Mouse (Mus musculus) neural tube, embryonic 14.5 days (tissue): Measurements from ENCODE around the gene Plscr1. TPM values are rescaled to one million over a fixed set of nuclear protein-coding genes. Genes with fewer than 3 reads are reported as not detected.

ENCODE experiments used
- ATAC-seq: fragments of 200-750 bp; cut with Nextera tagmentation; 2 replicates; pipeline ENCODE4 v1.8.0; 2017; ENCODE audit warnings: low read depth, mild to moderate bottlenecking, moderate TSS enrichment, moderate library complexity
- H3K27ac ChIP-seq: fragments of 300-500 bp; sonication (generic); 2 replicates; pipeline ENCODE4 v1.5.1; 2014; ENCODE audit warnings: low read depth, mild to moderate bottlenecking, control low read depth, low read length, moderate library complexity, mixed read lengths
- H3K27me3 ChIP-seq: fragments of 300-500 bp; sonication (generic); 2 replicates; pipeline ENCODE4 v1.6.1; 2014; ENCODE audit warnings: low read length; ENCODE audit not compliant: control insufficient read depth, insufficient read depth
- H3K36me3 ChIP-seq: fragments of 300-500 bp; sonication (generic); 2 replicates; pipeline ENCODE4 v1.6.1; 2014; ENCODE audit warnings: low read length, mixed read lengths; ENCODE audit not compliant: control insufficient read depth, insufficient read depth
- H3K4me1 ChIP-seq: fragments of 300-500 bp; sonication (generic); 2 replicates; pipeline ENCODE4 v1.6.1; 2014; ENCODE audit warnings: low read length; ENCODE audit not compliant: control insufficient read depth, insufficient read depth
- H3K4me2 ChIP-seq: fragments of 300-500 bp; sonication (generic); 2 replicates; pipeline ENCODE4 v1.6.1; 2014; ENCODE audit warnings: mild to moderate bottlenecking, low read depth, low read length, control low read depth
- H3K4me3 ChIP-seq: fragments of 300-500 bp; sonication (generic); 2 replicates; pipeline ENCODE4 v1.5.1; 2014; ENCODE audit warnings: low read depth, low read length, control low read depth, mixed read lengths
- H3K9ac ChIP-seq: fragments of 300-500 bp; sonication (generic); replicated peaks from 2 replicates; pipeline ENCODE4 v1.6.1; 2014; ENCODE audit warnings: low read depth, mild to moderate bottlenecking, control low read depth, low read length, mixed read lengths
- H3K9me3 ChIP-seq: fragments of 300-500 bp; sonication (generic); 2 replicates; pipeline ENCODE4 v1.6.1; 2016; ENCODE audit warnings: low read length; ENCODE audit not compliant: control insufficient read depth
- WGBS: fragments of 180-500 bp; shearing (Covaris S2); extraction: QIAGEN DNeasy Blood & Tissue Kit; methylation state at CpG from one replicate; pipeline ENCODE4 v1.1.7; 2014; 5-methylcytosine and 5-hydroxymethylcytosine counted together
- polyA plus RNA-seq: library from polyadenylated mRNA; unstranded; fragments of >200 nt; fragmentation: Nextera tagmentation; extraction: Ambion mirVana; gene quantifications from 2 replicates; pipeline ENCODE4 v1.2.1, GENCODE M21; 2014

Gene Plscr1
- polyA plus RNA-seq, 1 experiment from 2014 or later, result 8.8 TPM

GRCm38 (mm10) chr9:92220151-92220550 lies 29.4 kb upstream of the Plscr1 start:
- ATAC-seq, result no peak
- H3K36me3 ChIP-seq, result no peaks in the 10 kb centered on the region
- H3K4me1 ChIP-seq, result no peaks in the 10 kb centered on the region
- H3K9ac ChIP-seq, result no peak overlapping the region
- no peak overlapping the region for H3K4me2 ChIP-seq
- 82% methylated on average over 3 of the region's 3 CpGs for WGBS
- H3K9me3 ChIP-seq, result no peaks in the 10 kb centered on the region
- H3K27me3 ChIP-seq, result no peaks in the 10 kb centered on the region
- no peak overlapping the region for H3K27ac ChIP-seq
- H3K4me3 ChIP-seq, result no peak overlapping the region

DNA sequence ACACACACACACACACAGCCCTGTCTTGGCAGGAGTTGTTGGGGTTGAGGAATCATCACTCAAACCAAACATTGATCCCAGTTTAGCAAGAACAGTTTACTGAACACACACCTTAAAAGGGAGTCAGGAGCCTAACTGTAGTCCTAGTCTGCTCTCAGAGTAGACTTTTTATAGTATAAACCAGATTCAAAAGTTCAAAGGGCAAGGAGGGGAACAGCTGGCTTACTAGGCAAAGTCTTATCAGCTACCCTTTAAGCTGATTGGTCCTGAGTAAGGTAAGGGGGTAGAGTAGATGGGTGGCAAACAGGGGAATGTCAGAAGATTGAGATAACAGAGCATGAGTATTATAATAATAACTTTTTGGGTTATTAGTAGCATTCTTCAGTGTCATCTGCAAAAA lies 28.1 kb upstream of the Plscr1 start:
- no peak overlapping the region for H3K9ac ChIP-seq
- no peak overlapping the region for H3K27ac ChIP-seq
- no peak overlapping the region for H3K4me2 ChIP-seq
- H3K4me3 ChIP-seq, result no peak overlapping the region
- no peak for ATAC-seq
- no peaks in the 10 kb centered on the region for H3K4me1 ChIP-seq
- no peaks in the 10 kb centered on the region for H3K36me3 ChIP-seq
- no peaks in the 10 kb centered on the region for H3K9me3 ChIP-seq
- no peaks in the 10 kb centered on the region for H3K27me3 ChIP-seq

GRCm38 (mm10) chr9:92224598-92225231 lies 24.8 kb upstream of the Plscr1 start:
- H3K4me3 ChIP-seq, result no peak overlapping the region
- H3K27me3 ChIP-seq, result no peaks in the 10 kb centered on the region
- H3K27ac ChIP-seq, result no peak overlapping the region
- no peaks in the 10 kb centered on the region for H3K4me1 ChIP-seq
- H3K9ac ChIP-seq, result no peak overlapping the region
- 88% methylated on average over 1 of the region's 1 CpGs for whole genome bisulfite sequencing
- no peak overlapping the region for H3K4me2 ChIP-seq
- H3K36me3 ChIP-seq, result no peaks in the 10 kb centered on the region
- no peak for ATAC-seq
- no peaks in the 10 kb centered on the region for H3K9me3 ChIP-seq

GRCm38 (mm10) chr9:92226127-92226655 lies 23.4 kb upstream of the Plscr1 start:
- Histone ChIP-seq H3K4me3 (no peak overlapping the region), H3K36me3 (no peaks in the 10 kb centered on the region), H3K27ac (no peak overlapping the region), H3K4me1 (no peaks in the 10 kb centered on the region), H3K9ac (no peak overlapping the region), H3K4me2 (no peak overlapping the region), H3K27me3 (no peaks in the 10 kb centered on the region), H3K9me3 (no peaks in the 10 kb centered on the region)
- ATAC-seq, result no peak
- WGBS, result 86% methylated on average over 3 of the region's 3 CpGs

DNA sequence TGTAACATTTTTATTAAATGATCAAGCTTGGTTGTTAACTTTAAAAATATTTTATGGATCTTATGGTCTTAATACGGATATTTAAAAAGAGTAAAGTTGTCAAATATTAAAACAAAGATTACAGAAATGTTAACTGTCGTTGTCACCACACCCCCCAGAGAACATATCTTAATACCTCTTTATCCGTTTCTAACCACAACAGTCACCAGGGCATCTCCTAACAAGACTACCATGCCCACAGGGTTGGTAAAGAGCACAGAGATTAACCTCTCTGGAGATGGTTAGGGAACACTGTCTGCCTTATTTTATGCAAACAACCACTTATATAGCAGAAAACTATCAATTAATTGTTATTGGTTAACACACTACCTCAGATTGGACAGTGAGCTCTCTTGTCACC lies 22.8 kb upstream of the Plscr1 start:
- H3K4me3 ChIP-seq, result no peak overlapping the region
- H3K27ac ChIP-seq, result no peak overlapping the region
- ATAC-seq, result no peak
- no peak overlapping the region for H3K9ac ChIP-seq
- H3K36me3 ChIP-seq, result no peaks in the 10 kb centered on the region
- H3K27me3 ChIP-seq, result no peaks in the 10 kb centered on the region
- no peaks in the 10 kb centered on the region for H3K9me3 ChIP-seq
- H3K4me1 ChIP-seq, result no peaks in the 10 kb centered on the region
- no peak overlapping the region for H3K4me2 ChIP-seq
- 90% methylated on average over 3 of the region's 3 CpGs for WGBS

- Histone ChIP-seq H3K4me1 (no peaks in the 10 kb centered on the region), H3K9ac (no peak overlapping the region), H3K4me2 (no peak overlapping the region), H3K36me3 (no peaks in the 10 kb centered on the region), H3K27ac (no peak overlapping the region), H3K9me3 (no peaks in the 10 kb centered on the region), H3K27me3 (no peaks in the 10 kb centered on the region), H3K4me3 (no peak overlapping the region)
- ATAC-seq, result no peak
- WGBS, result 88% methylated on average over 16 of the region's 16 CpGs
Measured at GRCm38 (mm10) chr9:92228867-92229832, 20.4 kb upstream of the Plscr1 start.

DNA sequence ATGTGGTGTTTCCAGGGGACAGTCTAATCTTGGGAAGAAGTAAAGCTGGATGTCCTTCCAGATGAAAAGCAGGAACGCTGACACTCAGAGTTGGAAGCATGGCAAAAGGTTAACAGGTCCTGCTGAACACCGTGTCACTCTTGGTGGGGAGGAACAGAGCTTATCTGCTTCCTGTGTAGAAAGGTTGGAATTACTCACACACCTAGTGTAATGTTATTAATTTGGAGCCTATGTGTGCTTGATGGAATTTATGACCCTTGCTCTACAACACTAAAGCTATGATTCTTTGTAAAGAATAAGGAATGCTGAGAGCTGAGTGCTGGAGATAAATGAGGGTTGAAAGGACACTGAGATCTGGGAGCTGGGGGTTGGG lies 19.7 kb upstream of the Plscr1 start:
- WGBS, result 73% methylated on average over 2 of the region's 2 CpGs
- H3K9ac ChIP-seq, result no peak overlapping the region
- no peak for ATAC-seq
- no peak overlapping the region for H3K4me3 ChIP-seq
- no peaks in the 10 kb centered on the region for H3K27me3 ChIP-seq
- H3K4me1 ChIP-seq, result no peaks in the 10 kb centered on the region
- no peak overlapping the region for H3K4me2 ChIP-seq
- no peaks in the 10 kb centered on the region for H3K36me3 ChIP-seq
- H3K9me3 ChIP-seq, result no peaks in the 10 kb centered on the region
- H3K27ac ChIP-seq, result no peak overlapping the region

- Histone ChIP-seq H3K9me3 (no peaks in the 10 kb centered on the region), H3K4me2 (no peak overlapping the region), H3K4me1 (no peaks in the 10 kb centered on the region), H3K9ac (no peak overlapping the region), H3K27ac (no peak overlapping the region), H3K4me3 (no peak overlapping the region), H3K27me3 (no peaks in the 10 kb centered on the region), H3K36me3 (no peaks in the 10 kb centered on the region)
- no peak for ATAC-seq
- WGBS, result 83% methylated on average over 11 of the region's 11 CpGs
Measured at GRCm38 (mm10) chr9:92234901-92235458, 14.6 kb upstream of the Plscr1 start.
